Mouse (Mus musculus) liver, postnatal 0 days (tissue): ENCODE measurements around the gene Wdfy2. TPM values are rescaled to one million over a fixed set of nuclear protein-coding genes. Genes with fewer than 3 reads are reported as not detected.

Source experiments
- ATAC-seq: fragments of 200-750 bp; cut with Nextera tagmentation; 2 replicates; pipeline ENCODE4 v1.8.0; 2017; ENCODE audit warnings: mild to moderate bottlenecking, moderate library complexity
- DNase-seq: peaks from one replicate; pipeline ENCODE4 v3.0.0-alpha.2; 2016
- H3K27ac ChIP-seq: fragments of 300-500 bp; sonication (generic); 2 replicates; pipeline ENCODE4 v1.5.1; 2014; ENCODE audit warnings: antibody characterized with exemption, moderate library complexity, mild to moderate bottlenecking, low read depth
- H3K27me3 ChIP-seq: fragments of 300-500 bp; sonication (generic); 2 replicates; pipeline ENCODE4 v1.6.1; 2014; ENCODE audit warnings: low read length, control low read depth, mixed read lengths; ENCODE audit not compliant: insufficient read depth
- H3K36me3 ChIP-seq: fragments of 300-500 bp; sonication (generic); replicated peaks from 2 replicates; pipeline ENCODE4 v1.6.1; 2014; ENCODE audit warnings: mild to moderate bottlenecking, control low read depth, low read length, moderate library complexity, mixed read lengths; ENCODE audit not compliant: insufficient read depth
- H3K4me1 ChIP-seq: fragments of 300-500 bp; sonication (generic); 2 replicates; pipeline ENCODE4 v1.6.1; 2014; ENCODE audit warnings: antibody characterized with exemption, mild to moderate bottlenecking, control low read depth; ENCODE audit not compliant: insufficient read depth
- H3K4me2 ChIP-seq: fragments of 300-500 bp; sonication (generic); 2 replicates; pipeline ENCODE4 v1.6.1; 2014; ENCODE audit warnings: low read depth, mild to moderate bottlenecking, low read length, moderate library complexity, mixed read lengths
- H3K4me3 ChIP-seq: fragments of 300-500 bp; sonication (generic); 2 replicates; pipeline ENCODE4 v1.5.1; 2014; ENCODE audit warnings: low read depth, low read length
- H3K9ac ChIP-seq: fragments of 300-500 bp; sonication (generic); replicated peaks from 2 replicates; pipeline ENCODE4 v1.6.1; 2014; ENCODE audit warnings: mild to moderate bottlenecking, moderate library complexity
- H3K9me3 ChIP-seq: fragments of 300-500 bp; sonication (generic); 2 replicates; pipeline ENCODE4 v1.6.1; 2016; ENCODE audit warnings: mild to moderate bottlenecking, control low read depth, low read length, mixed read lengths
- CTCF ChIP-seq: sonication (generic); IDR thresholded peaks from 2 replicates; pipeline ENCODE4 v1.5.1; 2016; ENCODE audit warnings: antibody characterized with exemption, low read depth
- EP300 ChIP-seq: IDR thresholded peaks from 2 replicates; pipeline ENCODE4 v1.6.1; 2016; ENCODE audit warnings: antibody characterized with exemption, low read depth, mild to moderate bottlenecking
- WGBS: fragments of 180-500 bp; shearing (Covaris S2); extraction: QIAGEN DNeasy Blood & Tissue Kit; methylation state at CpG from one replicate; pipeline ENCODE4 v1.1.7; 2014; ENCODE audit not compliant: insufficient replicate concordance; 5-methylcytosine and 5-hydroxymethylcytosine counted together
- polyA plus RNA-seq: library from polyadenylated mRNA; unstranded; fragments of >200 nt; fragmentation: Nextera tagmentation; extraction: Ambion mirVana; gene quantifications from 2 replicates; pipeline ENCODE4 v1.2.1, GENCODE M21; 2015

Wdfy2 gene
- polyA plus RNA-seq, 1 experiment from 2014 or later = 2.0 TPM

DNA sequence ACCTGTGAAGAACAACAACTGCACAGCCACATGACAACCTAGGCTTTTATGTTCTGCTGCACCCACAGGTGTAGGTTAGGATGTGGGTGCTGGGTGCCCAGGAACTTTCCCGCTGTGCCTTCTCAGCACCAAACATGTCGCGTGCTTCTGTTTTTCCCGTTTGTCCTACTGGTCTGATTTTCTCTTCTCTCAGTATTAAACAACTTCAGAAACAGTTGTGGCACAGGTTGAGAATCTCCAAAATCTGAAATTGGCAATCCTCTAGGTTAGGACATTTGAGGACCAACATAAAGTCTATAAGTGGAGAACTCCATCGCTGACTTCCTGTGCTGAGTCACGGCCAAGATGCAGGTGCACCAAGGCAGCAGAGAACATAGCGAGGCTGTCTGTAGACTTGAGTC, 32.8 kb downstream of the Wdfy2 start:
- H3K4me3 ChIP-seq = no peak overlapping the region
- H3K4me1 ChIP-seq = peaks cover 19% of the 10 kb centered on the region
- no peak overlapping the region for H3K9ac ChIP-seq
- H3K36me3 ChIP-seq = no peaks in the 10 kb centered on the region
- 75% methylated on average over 7 of the region's 7 CpGs for WGBS
- DNase-seq = no peak
- no peak overlapping the region for H3K27ac ChIP-seq
- no peak overlapping the region for H3K4me2 ChIP-seq
- TF ChIP-seq CTCF = no peak
- no peak for TF ChIP-seq EP300
- no peak for ATAC-seq
- no peaks in the 10 kb centered on the region for H3K27me3 ChIP-seq
- H3K9me3 ChIP-seq = no peaks in the 10 kb centered on the region

DNA sequence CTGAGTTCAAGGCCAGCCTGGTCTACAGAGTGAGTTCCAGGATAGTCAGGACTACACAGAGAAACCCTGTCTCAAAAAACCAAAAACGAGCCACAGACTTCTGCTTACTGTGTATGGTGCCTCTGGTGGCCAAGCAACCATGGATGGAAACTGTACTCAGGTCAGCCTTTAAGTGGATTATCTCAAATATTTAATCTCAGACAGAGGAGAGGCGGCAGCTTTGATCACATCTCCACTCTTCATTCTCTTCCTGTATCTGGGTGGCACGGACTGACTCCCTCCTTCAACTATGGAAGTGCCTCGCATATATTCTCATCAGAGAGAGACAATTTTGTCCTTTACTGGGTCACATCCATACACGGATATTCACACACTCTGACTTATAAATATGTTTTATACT, 34.0 kb downstream of the Wdfy2 start:
- TF ChIP-seq EP300 = no peak
- TF ChIP-seq CTCF = no peak
- no peak overlapping the region for H3K4me2 ChIP-seq

DNA sequence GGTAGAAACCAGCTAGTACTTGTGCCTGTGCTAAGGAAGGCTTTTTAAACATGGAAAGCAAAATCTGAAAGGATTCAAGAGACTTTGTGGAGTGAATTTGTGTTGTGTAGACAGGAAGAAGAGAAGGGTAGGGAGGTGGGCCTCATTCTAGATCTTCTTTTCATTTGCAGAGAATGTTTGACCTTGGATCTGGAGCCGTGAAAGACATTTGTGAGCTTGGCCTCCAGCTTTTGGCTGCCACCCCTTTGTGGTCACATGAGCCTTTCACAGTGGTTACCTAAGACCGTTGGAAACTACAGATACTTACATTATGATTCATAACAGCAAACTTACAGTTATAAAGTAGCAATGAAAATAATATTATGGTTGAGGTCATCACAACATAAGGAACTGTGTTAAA, 34.5 kb downstream of the Wdfy2 start:
- Histone ChIP-seq H3K27ac (no peak overlapping the region), H3K4me3 (no peak overlapping the region), H3K9ac (no peak overlapping the region), H3K4me2 (no peak overlapping the region), H3K27me3 (no peaks in the 10 kb centered on the region), H3K4me1 (peaks cover 16% of the 10 kb centered on the region), H3K9me3 (no peaks in the 10 kb centered on the region), H3K36me3 (no peaks in the 10 kb centered on the region)
- TF ChIP-seq CTCF (no peak), EP300 (no peak)
- ATAC-seq (no peak), DNase-seq (no peak)
- 45% methylated on average over 2 of the region's 2 CpGs for WGBS

More for the DNA sequence above, 34.0 kb downstream of the Wdfy2 start:
- Histone ChIP-seq H3K27ac (no peak overlapping the region), H3K27me3 (no peaks in the 10 kb centered on the region), H3K9ac (no peak overlapping the region), H3K9me3 (no peaks in the 10 kb centered on the region), H3K4me3 (no peak overlapping the region), H3K36me3 (no peaks in the 10 kb centered on the region), H3K4me1 (peaks cover 14% of the 10 kb centered on the region)
- DNase-seq (no peak), ATAC-seq (no peak)
- 70% methylated on average over 5 of the region's 5 CpGs for WGBS

DNA sequence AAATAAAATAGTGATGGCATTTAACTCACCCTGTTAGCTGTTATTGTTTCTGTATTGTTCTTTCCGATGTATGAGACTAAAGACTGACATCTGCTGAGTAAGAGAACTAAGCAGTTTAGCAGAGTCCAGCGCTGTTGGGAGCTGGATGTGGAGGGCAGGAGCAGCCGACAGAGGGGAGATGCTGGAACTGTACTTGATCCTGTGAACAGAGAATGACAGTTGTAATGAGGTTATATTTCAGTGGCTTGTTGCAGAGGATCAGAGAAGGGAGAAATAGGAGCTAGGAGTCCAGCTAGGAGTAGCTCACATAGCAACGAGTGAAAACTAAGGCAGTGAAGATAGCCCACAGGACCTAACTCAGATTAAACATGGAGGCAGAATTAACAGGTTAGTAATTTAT, 36.3 kb downstream of the Wdfy2 start:
- Histone ChIP-seq H3K36me3 (no peaks in the 10 kb centered on the region), H3K4me2 (no peak overlapping the region), H3K27me3 (no peaks in the 10 kb centered on the region), H3K4me1 (peaks cover 20% of the 10 kb centered on the region), H3K9me3 (no peaks in the 10 kb centered on the region), H3K27ac (no peak overlapping the region), H3K4me3 (no peak overlapping the region), H3K9ac (no peak overlapping the region)
- ATAC-seq = no peak
- WGBS = 81% methylated on average over 4 of the region's 4 CpGs
- no peak for TF ChIP-seq EP300
- no peak for TF ChIP-seq CTCF
- no peak for DNase-seq

DNA sequence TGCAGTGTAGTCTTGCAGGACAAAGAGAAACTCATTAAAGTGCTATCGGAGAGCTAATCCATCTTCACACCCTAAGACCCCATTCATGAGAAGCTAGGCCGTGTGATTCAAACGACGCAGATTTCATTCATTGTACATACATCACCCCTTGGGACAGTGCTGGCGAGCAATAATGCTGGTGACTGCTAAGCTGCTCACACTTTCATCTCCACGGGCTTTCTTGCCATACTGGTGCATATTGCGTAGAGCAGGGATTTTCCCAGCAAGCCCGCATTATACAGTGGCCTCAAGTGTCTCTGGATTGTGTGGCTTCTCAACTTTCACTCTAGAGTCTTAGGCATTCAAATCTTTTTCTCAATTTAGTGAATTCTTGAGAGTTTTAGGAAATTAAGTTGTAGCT, 36.9 kb downstream of the Wdfy2 start:
- Histone ChIP-seq H3K27ac (no peak overlapping the region), H3K4me2 (no peak overlapping the region), H3K4me1 (peaks cover 25% of the 10 kb centered on the region), H3K36me3 (no peaks in the 10 kb centered on the region), H3K4me3 (no peak overlapping the region), H3K9me3 (no peaks in the 10 kb centered on the region), H3K9ac (no peak overlapping the region), H3K27me3 (no peaks in the 10 kb centered on the region)
- DNase-seq (no peak), ATAC-seq (no peak)
- TF ChIP-seq EP300 (no peak), CTCF (no peak)
- WGBS = 87% methylated on average over 8 of the region's 8 CpGs

DNA sequence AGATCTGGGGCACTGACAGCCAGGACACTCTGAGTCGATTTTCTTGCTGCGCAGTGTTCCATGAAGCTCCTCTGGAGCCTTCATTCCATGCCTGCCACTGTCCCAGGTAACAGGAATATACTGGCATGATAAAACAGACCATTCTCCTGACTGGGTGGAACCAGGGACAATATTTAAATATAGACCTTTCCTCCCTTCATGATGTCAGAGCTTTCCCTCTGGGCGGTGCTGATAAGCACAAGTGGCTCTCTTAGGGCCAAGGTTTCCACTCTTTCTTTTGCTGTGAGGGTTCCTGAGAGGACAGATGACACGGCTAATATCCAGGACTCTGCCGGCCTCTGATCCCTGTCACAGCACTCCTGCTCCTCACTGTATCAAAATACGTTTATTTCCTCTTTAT, 40.6 kb downstream of the Wdfy2 start:
- Histone ChIP-seq H3K4me1 (peaks cover 38% of the 10 kb centered on the region), H3K9me3 (no peaks in the 10 kb centered on the region), H3K9ac (no peak overlapping the region), H3K27me3 (no peaks in the 10 kb centered on the region), H3K27ac (peak overlapping the region; percentile 66; the same call in 1 of the 2 replicates), H3K4me2 (0 out of 2 replicates have a peak overlapping the region, but pooled peaks have one; percentile 48), H3K36me3 (no peaks in the 10 kb centered on the region), H3K4me3 (no peak overlapping the region)
- DNase-seq = peak; percentile 56
- TF ChIP-seq CTCF (no peak), EP300 (peak; percentile 84)
- peak; percentile 90 for ATAC-seq
- 47% methylated on average over 6 of the region's 6 CpGs for WGBS
